Mouse (Mus musculus): ENCODE results near the gene Ptprn2. TPM values are rescaled to one million over a fixed set of nuclear protein-coding genes. Genes with fewer than 3 reads are reported as not detected.

Gene Ptprn2
- polyA plus RNA-seq, 1 experiment from 2014 or later: 10.4 TPM

- Histone ChIP-seq H3K4me2 (replicated peaks) (peak overlapping the region; percentile 51), H3K4me1 (peaks cover 67% of the 10 kb centered on the region), H3K36me3 (no peaks in the 10 kb centered on the region), H3K9ac (replicated peaks) (peak overlapping the region; percentile 45), H3K4me3 (peak overlapping the region; percentile 27), H3K27me3 (peaks cover 44% of the 10 kb centered on the region; the same call in 1 of the 2 replicates), H3K9me3 (no peaks in the 10 kb centered on the region), H3K27ac (replicated peaks) (peak overlapping the region; percentile 74)
- no peak; the same call in 1 of the 2 replicates for ATAC-seq (replicated peaks)
- 6% methylated on average over 15 of the region's 15 CpGs for WGBS
These were observed 674.2 kb downstream of the Ptprn2 start for GRCm38 (mm10) chr12:117159669-117160210.

- peak overlapping the region; percentile 51 for H3K4me2 ChIP-seq (replicated peaks)
- peaks cover 38% of the 10 kb centered on the region; the same call in 1 of the 2 replicates for H3K27me3 ChIP-seq
- no peaks in the 10 kb centered on the region for H3K9me3 ChIP-seq
- peak overlapping the region; percentile 45 for H3K9ac ChIP-seq (replicated peaks)
- ATAC-seq (replicated peaks): peak; percentile 48; the same call in 1 of the 2 replicates
- no peaks in the 10 kb centered on the region for H3K36me3 ChIP-seq
- H3K4me1 ChIP-seq: peaks cover 70% of the 10 kb centered on the region
- H3K4me3 ChIP-seq: peak overlapping the region; percentile 27
- under 1% methylated on average over 30 of the region's 30 CpGs for WGBS
- peak overlapping the region; percentile 74 for H3K27ac ChIP-seq (replicated peaks)
These were observed 674.8 kb downstream of the Ptprn2 start for GRCm38 (mm10) chr12:117160211-117160891.

- Histone ChIP-seq H3K4me2 (replicated peaks) (no peak overlapping the region), H3K36me3 (no peaks in the 10 kb centered on the region), H3K4me1 (peaks cover 73% of the 10 kb centered on the region), H3K4me3 (no peak overlapping the region), H3K9me3 (no peaks in the 10 kb centered on the region), H3K27me3 (peaks cover 33% of the 10 kb centered on the region; the same call in 1 of the 2 replicates), H3K9ac (replicated peaks) (no peak overlapping the region), H3K27ac (replicated peaks) (no peak overlapping the region; the same call in 1 of the 2 replicates)
- WGBS: 36% methylated on average over 3 of the region's 3 CpGs
- ATAC-seq (replicated peaks): no peak
These were observed 676.7 kb downstream of the Ptprn2 start for GRCm38 (mm10) chr12:117162180-117162579.

GRCm38 (mm10) chr12:117163789-117164188 is 678.3 kb downstream of the Ptprn2 start:
- 38% methylated on average over 3 of the region's 3 CpGs for WGBS
- Histone ChIP-seq H3K27ac (replicated peaks) (no peak overlapping the region), H3K4me2 (replicated peaks) (no peak overlapping the region)

GRCm38 (mm10) chr12:117166266-117166665 is 680.7 kb downstream of the Ptprn2 start:
- Histone ChIP-seq H3K9ac (replicated peaks) (no peak overlapping the region), H3K27ac (replicated peaks) (no peak overlapping the region), H3K4me3 (no peak overlapping the region), H3K4me2 (replicated peaks) (no peak overlapping the region), H3K27me3 (peaks cover 24% of the 10 kb centered on the region; the same call in 1 of the 2 replicates), H3K4me1 (peaks cover 57% of the 10 kb centered on the region), H3K9me3 (no peaks in the 10 kb centered on the region), H3K36me3 (no peaks in the 10 kb centered on the region)
- 49% methylated on average over 5 of the region's 5 CpGs for WGBS
- no peak for ATAC-seq (replicated peaks)

More at GRCm38 (mm10) chr12:117163789-117164188, 678.3 kb downstream of the Ptprn2 start:
- H3K9ac ChIP-seq (replicated peaks): no peak overlapping the region
- no peak for ATAC-seq (replicated peaks)
- H3K36me3 ChIP-seq: no peaks in the 10 kb centered on the region
- no peak overlapping the region for H3K4me3 ChIP-seq
- no peaks in the 10 kb centered on the region for H3K9me3 ChIP-seq
- peaks cover 31% of the 10 kb centered on the region; the same call in 1 of the 2 replicates for H3K27me3 ChIP-seq
- peaks cover 62% of the 10 kb centered on the region for H3K4me1 ChIP-seq

GRCm38 (mm10) chr12:117169670-117170069 is 684.1 kb downstream of the Ptprn2 start:
- 17% methylated on average over 5 of the region's 5 CpGs for WGBS
- H3K4me2 ChIP-seq (replicated peaks): no peak overlapping the region

GRCm38 (mm10) chr12:117172529-117172884 is 687.0 kb downstream of the Ptprn2 start:
- peaks cover 15% of the 10 kb centered on the region; the same call in 1 of the 2 replicates for H3K27me3 ChIP-seq
- H3K4me3 ChIP-seq: no peak overlapping the region
- H3K4me1 ChIP-seq: peaks cover 76% of the 10 kb centered on the region
- no peak for ATAC-seq (replicated peaks)
- no peaks in the 10 kb centered on the region for H3K36me3 ChIP-seq
- H3K9ac ChIP-seq (replicated peaks): peak overlapping the region; percentile 14
- H3K27ac ChIP-seq (replicated peaks): peak overlapping the region; percentile 88
- 16% methylated on average over 2 of the region's 2 CpGs for WGBS
- H3K4me2 ChIP-seq (replicated peaks): no peak overlapping the region
- no peaks in the 10 kb centered on the region for H3K9me3 ChIP-seq

More at GRCm38 (mm10) chr12:117169670-117170069, 684.1 kb downstream of the Ptprn2 start:
- Histone ChIP-seq H3K27me3 (peaks cover 15% of the 10 kb centered on the region; the same call in 1 of the 2 replicates), H3K36me3 (no peaks in the 10 kb centered on the region), H3K4me3 (no peak overlapping the region), H3K27ac (replicated peaks) (peak overlapping the region; percentile 1; the same call in 1 of the 2 replicates), H3K4me1 (peaks cover 61% of the 10 kb centered on the region), H3K9me3 (no peaks in the 10 kb centered on the region), H3K9ac (replicated peaks) (no peak overlapping the region)
- no peak for ATAC-seq (replicated peaks)

GRCm38 (mm10) chr12:117172885-117173529 is 687.5 kb downstream of the Ptprn2 start:
- Histone ChIP-seq H3K4me1 (peaks cover 76% of the 10 kb centered on the region), H3K9me3 (no peaks in the 10 kb centered on the region), H3K27me3 (peaks cover 15% of the 10 kb centered on the region; the same call in 1 of the 2 replicates), H3K36me3 (no peaks in the 10 kb centered on the region), H3K27ac (replicated peaks) (peak overlapping the region; percentile 88), H3K9ac (replicated peaks) (peak overlapping the region; percentile 14), H3K4me3 (no peak overlapping the region), H3K4me2 (replicated peaks) (0 out of 2 replicates have a peak overlapping the region, but pooled peaks have one; percentile 15)
- WGBS: 7% methylated on average over 11 of the region's 11 CpGs
- peak; percentile 62 for ATAC-seq (replicated peaks)

- Histone ChIP-seq H3K4me2 (replicated peaks) (no peak overlapping the region), H3K9ac (replicated peaks) (no peak overlapping the region), H3K36me3 (no peaks in the 10 kb centered on the region), H3K9me3 (no peaks in the 10 kb centered on the region), H3K4me1 (peaks cover 70% of the 10 kb centered on the region), H3K27me3 (0 out of 2 replicates have a peak, but pooled peaks cover 4% of the 10 kb centered on the region), H3K27ac (replicated peaks) (peak overlapping the region; percentile 88), H3K4me3 (no peak overlapping the region)
- WGBS: 18% methylated on average over 3 of the region's 3 CpGs
- ATAC-seq (replicated peaks): no peak
These were observed 688.7 kb downstream of the Ptprn2 start for GRCm38 (mm10) chr12:117174189-117174588.

GRCm38 (mm10) chr12:117175072-117175681 is 689.7 kb downstream of the Ptprn2 start:
- ATAC-seq (replicated peaks): no peak
- Histone ChIP-seq H3K27me3 (0 out of 2 replicates have a peak, but pooled peaks cover 4% of the 10 kb centered on the region), H3K4me2 (replicated peaks) (no peak overlapping the region), H3K4me1 (peaks cover 60% of the 10 kb centered on the region), H3K9ac (replicated peaks) (peak overlapping the region; percentile 3; the same call in 1 of the 2 replicates), H3K9me3 (no peaks in the 10 kb centered on the region), H3K27ac (replicated peaks) (peak overlapping the region; percentile 88), H3K4me3 (no peak overlapping the region), H3K36me3 (no peaks in the 10 kb centered on the region)
- 56% methylated on average over 15 of the region's 15 CpGs for WGBS

GRCm38 (mm10) chr12:117176259-117176823 is 690.8 kb downstream of the Ptprn2 start:
- H3K36me3 ChIP-seq: no peaks in the 10 kb centered on the region
- peak overlapping the region; percentile 88 for H3K27ac ChIP-seq (replicated peaks)
- peaks cover 52% of the 10 kb centered on the region for H3K4me1 ChIP-seq
- 0 out of 2 replicates have a peak, but pooled peaks cover 4% of the 10 kb centered on the region for H3K27me3 ChIP-seq
- H3K9ac ChIP-seq (replicated peaks): no peak overlapping the region; the same call in 1 of the 2 replicates
- peak; percentile 51 for ATAC-seq (replicated peaks)
- no peak overlapping the region for H3K4me2 ChIP-seq (replicated peaks)
- 7% methylated on average over 13 of the region's 13 CpGs for WGBS
- no peaks in the 10 kb centered on the region for H3K9me3 ChIP-seq
- no peak overlapping the region for H3K4me3 ChIP-seq
